Mouse (Mus musculus): ENCODE measurements around the gene Wdr74.

Wdr74 gene

DNA sequence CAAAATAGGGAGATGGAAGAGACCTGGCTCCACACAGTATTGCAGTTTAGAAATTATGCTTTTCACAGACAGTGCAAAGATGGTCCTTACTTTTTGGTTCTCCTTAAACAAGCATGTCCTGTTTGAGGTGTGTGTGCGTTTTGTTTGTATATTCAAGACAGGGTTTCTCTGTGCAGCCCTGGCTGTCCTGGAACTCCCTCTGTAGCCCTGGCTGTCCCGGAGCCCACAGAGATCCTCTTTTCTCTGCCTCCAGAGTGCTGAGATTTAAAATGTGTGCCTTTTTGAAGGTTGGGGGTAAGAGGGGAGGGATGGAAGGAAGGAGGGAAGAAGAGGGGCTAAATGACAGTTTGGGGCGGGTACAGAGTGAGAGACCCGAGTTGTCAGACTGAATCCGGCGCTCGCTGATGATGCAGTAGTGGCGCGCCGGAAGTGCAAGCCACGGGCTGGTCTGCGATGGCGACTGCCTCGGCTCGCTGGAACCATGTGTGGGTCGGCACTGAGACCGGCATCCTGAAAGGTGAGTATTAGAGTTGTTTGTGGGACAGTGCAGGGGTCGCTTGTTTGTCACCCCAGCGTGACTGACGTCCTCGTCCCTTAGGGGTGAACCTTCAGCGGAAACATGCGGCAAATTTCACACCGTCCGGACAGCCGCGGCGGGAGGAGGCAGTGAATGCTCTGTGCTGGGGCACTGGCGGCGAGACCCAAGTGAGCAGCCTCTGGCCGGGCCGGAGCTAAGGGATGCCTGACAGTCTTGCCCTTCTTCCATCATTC, at the start of gene Wdr74:
Wdr74 (plus strand) TSS at position 439 of the 771 bp plus-strand sequence.
- DNase-seq (ENCODE audit: low read depth, low spot score) = peak; percentile 90

DNA sequence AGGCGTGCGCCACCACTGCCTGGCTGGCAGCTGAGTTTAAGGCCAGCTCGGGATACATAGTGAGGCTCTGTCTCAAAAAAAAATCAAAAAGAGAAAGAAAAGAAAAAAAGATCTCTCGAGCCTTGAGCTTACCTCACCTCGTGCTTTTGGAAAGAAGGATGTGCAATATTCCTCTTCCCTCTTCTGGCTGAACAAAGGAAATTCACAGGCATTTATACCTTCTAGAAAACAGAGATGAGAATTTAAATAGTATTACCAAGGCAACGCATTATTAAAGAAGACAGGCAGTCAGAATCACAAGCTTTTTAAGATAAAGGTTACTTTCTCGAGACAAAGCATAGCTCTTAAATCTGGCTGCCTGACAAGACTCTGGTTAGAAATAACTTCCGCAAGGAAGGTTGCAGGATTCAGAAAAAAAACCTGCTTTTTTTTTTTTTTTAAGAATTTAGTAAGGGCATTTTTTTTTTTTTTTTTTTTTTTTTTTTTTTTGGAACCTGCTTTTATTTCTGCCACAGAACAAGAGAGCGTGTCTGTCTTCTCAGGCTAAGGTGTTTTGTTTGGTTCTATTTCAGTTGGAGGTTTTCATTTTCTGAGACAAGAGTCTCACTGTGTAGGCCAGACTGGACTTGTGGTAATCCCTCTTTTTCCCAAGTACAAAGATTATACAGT, 43.6 kb upstream of the Wdr74 start:
- no peak for DNase-seq (ENCODE audit: low read depth, low spot score)

GRCm38 (mm10) chr19:8692740-8693139, 42.9 kb upstream of the Wdr74 start:
- DNase-seq (ENCODE audit: low read depth, low spot score) = peak; percentile 79

- DNase-seq (ENCODE audit: low read depth, low spot score) = peak; percentile 91
These were observed 40.3 kb upstream of the Wdr74 start for GRCm38 (mm10) chr19:8695330-8695729.

DNA sequence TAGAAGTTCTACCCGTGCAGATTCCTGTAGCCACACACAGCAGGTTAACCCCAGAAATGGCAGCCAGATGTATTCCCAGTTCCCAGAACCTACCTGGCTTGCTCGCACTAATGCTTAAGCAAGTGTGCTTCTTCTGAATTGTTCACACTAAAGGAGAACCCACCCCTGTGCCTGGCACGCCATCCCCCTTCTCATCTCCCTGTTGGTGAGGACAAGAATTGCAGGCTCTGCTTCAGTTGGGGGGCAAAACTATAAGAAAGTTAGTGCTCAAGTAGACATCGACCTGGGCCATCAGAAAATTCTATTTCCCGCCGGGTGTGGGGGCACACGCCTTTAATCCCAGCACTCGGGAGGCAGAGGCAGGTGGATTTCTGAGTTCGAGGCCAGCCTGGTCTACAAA, 36.0 kb upstream of the Wdr74 start:
- DNase-seq (ENCODE audit: low read depth, low spot score) = no peak

GRCm38 (mm10) chr19:8702458-8702857, 33.2 kb upstream of the Wdr74 start:
- DNase-seq (ENCODE audit: low read depth, low spot score) = no peak

DNA sequence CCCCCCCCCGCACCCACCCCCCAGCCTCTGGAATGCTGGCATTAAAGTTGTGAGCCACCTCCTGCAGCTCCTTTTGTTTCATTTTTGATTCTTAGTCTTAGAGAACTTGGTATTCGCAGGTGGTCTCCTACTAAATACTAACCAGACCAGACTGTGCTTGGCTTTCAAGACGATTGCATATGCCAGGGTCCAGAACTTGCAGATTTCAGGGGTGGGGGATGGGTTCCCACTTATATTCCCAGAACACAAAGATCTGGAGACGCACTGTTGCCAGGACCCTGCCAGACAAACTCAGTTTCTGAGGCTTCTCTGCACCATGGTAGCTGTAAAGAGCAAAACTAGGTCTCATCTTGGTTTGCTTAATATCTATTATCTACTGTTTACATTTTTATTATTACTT, 32.1 kb upstream of the Wdr74 start:
- peak; percentile 56 for DNase-seq (ENCODE audit: low read depth, low spot score)

DNA sequence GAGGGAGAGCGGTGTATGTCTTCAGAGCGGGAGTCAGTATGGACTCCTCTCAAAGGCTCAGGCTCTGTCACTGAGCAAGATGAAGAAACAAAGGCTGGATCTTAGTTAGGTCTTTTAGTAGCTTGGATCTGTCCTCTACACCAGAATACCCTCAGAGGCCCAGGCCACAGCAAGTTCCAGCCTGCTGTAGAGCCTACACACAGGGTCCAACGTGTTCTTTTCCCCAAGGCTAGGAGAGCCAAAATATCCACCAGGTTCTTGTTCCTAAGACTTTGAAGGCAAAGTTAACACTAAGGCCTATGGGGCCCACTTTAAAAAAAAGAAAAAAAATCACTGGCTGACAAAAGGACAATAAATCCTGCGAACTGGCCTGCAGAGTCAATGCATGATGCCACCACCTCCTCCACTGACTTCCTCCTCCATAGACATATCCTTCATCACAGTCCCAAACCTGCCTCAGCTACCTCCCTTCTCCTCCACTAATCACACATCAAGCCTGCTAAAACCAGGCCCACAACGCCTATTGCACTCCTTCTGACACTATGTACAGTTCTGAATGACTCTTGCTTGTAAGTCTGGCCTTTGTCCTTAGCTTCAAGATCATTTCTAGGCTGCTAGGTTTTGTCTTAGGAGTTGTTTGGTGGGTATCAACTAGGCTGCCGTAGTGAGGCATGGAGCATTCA, 30.5 kb upstream of the Wdr74 start:
- no peak for DNase-seq (ENCODE audit: low read depth, low spot score)

DNA sequence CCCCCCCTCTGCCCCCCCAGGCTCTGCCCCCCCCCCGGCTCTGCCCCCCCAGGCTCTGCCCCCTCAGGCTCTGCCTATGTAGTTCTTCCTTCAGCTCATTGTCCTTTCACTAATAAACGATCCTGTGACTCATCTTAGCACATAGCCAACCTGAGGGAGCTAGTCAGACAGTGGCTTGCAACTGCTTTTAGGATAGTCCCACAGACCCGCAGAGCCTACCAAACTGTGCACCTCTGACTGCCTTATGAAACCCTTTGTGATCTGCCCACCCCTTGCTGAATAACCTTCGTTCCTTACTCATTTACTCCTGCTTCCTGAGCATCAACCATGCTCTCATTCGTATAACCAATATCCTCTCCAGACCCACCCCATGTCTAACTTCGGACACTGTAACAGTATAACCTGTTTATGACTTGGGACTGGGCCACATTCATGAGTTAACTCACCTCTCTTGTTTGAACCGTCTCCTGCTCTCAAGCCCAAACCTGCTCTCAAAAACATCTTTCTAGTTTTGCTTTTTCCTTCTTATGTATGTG, 29.4 kb upstream of the Wdr74 start:
- DNase-seq (ENCODE audit: low read depth, low spot score) = no peak

DNA sequence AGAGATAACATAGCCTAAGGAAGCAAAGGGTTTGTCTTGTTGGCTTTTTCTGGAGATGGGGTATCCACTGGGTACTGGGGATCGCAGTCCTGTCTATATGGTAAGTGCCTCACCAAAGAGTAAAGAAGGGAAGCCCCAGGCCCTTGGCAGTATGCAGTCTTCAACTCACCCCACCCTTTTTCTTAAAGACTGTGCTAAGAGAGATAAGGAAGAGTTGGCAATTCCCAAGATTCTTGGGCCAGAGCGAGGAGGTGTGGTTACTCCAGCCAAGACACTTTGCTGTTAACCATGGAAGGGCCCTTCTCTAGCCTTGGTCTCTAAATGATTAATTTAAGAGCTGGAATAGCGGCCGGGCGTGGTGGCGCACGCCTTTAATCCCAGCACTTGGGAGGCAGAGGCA, 28.7 kb upstream of the Wdr74 start:
- DNase-seq (ENCODE audit: low read depth, low spot score) = no peak

- no peak for DNase-seq (ENCODE audit: low read depth, low spot score)
These were observed 26.7 kb upstream of the Wdr74 start for GRCm38 (mm10) chr19:8708954-8709353.

DNA sequence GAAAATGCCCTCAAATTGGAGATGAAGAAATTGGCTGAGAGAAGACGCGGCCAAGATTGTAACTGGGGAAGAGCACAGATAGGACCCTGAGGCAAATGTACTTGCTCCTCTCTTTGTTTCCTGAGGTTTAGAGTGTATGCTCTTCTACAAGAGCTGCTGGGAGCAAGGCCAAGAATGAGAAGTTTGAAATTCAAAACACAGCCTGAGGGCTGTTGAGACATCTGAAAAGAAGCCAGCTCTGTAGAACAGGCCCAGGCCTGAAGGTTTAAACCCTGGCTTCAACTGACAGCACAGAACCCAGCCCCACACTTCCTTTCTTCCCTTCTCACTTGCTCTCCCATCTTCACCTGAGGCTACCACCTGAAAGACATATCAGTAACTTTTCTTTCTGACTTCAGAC, 25.6 kb upstream of the Wdr74 start:
- no peak for DNase-seq (ENCODE audit: low read depth, low spot score)

DNA sequence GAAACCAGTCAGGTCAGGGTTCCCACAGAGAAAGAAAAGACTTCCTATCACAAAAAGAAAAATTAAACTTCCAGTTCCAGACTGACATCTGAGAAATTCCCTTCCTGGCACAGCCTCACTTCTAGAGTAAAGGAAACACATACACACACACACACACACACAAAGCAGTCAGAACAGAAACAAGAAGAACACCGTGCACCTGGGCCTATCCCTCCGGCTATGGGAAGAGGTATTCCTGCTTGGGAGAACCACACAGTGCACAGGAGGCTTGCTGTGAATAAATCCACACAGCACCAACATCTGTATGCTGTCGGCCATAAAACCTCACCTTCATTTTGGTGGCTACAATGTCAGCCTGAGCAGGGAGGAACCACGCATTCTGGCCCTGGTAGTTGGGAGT, 24.1 kb upstream of the Wdr74 start:
- no peak for DNase-seq (ENCODE audit: low read depth, low spot score)

GRCm38 (mm10) chr19:8711949-8712869, 23.4 kb upstream of the Wdr74 start:
- DNase-seq (ENCODE audit: low read depth, low spot score) = no peak

- peak; percentile 98 for DNase-seq (ENCODE audit: low read depth, low spot score)
These were observed 22.7 kb upstream of the Wdr74 start for GRCm38 (mm10) chr19:8712870-8713305.

GRCm38 (mm10) chr19:8713306-8713996, 22.2 kb upstream of the Wdr74 start:
- DNase-seq (ENCODE audit: low read depth, low spot score) = peak; percentile 93

DNA sequence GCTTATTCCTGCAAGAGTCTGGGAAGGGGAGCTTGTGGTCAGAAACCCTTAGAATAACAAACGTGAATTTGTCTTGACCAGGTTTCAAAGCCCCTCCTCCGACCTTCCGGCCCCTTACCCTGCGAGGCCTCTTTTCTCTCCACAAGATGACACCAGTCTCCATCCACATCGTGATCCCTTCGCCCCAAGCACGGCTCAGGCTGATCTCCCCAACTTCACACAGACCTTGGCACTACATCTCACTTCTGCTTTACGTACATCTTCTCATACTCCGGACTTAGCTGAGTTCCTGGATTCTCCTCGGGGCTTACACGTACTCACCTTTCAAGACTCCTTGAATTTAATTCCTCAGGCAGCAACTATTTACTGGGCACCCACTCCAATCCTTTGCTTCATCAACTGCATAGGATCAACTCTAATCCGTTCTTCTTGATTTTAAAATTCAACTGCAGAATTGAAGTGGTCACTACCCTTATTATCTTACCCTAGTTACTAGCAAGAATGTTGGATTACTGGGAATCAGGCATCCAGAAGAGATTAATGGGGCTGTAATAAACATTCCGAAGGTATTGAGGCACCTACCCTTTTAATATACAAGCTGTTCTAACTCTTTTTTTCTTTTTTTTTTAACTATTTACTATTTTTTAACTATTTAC, 21.5 kb upstream of the Wdr74 start:
- no peak for DNase-seq (ENCODE audit: low read depth, low spot score)

DNA sequence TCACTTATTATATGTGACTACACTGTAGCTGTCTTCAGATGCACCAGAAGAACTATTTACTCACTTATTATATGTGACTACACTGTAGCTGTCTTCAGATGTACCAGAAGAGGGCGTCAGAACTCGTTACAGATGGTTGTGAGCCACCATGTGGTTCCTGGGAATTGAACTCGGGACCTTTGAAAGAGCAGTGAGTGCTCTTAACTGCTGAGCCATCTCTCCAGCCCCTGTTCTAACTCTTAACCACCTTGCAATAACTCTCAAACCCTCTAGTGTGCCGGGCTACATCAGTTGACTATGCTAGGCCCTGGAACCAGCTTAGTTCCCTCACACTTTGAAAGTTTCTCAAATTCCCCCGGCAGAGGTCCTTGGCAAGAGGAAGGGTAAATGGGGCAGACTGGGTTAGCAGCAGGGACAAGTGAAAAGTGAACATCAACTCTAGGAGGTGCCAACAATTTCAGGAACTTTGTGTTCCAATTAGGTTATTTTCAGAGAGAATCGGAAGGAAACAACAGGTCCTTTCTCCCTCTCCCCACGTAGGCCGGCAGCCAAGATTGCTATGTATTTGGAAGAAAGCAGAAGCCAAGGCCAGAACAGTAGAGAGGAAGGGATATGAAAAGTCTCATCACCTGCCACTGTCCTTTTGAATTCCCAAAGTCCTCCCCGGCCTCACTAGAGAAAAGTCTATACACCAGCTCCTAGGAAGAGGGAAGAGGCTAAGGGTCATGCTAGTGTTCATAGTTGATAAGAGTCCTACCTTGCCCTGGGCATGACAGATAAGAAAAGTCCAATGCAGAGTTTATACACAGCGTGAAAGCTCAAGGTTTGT, 20.8 kb upstream of the Wdr74 start:
- DNase-seq (ENCODE audit: low read depth, low spot score) = peak; percentile 61

Data from ES-CJ7 (cell line).